Mouse (Mus musculus) forebrain, postnatal 0 days (tissue): ENCODE measurements around the gene Cdkn1a. TPM values are rescaled to one million over a fixed set of nuclear protein-coding genes. Genes with fewer than 3 reads are reported as not detected.
A peak's percentile ranks its signal among the peaks of the same experiment; 100 is the strongest.

ENCODE experiments used
- ATAC-seq: fragments of 200-750 bp; cut with Nextera tagmentation; 2 replicates; pipeline ENCODE4 v1.8.0; 2017; ENCODE audit warnings: mild to moderate bottlenecking, moderate library complexity
- DNase-seq: peaks from one replicate; pipeline ENCODE4 v3.0.0-alpha.2; 2015
- H3K27ac ChIP-seq: fragments of 300-500 bp; sonication (generic); 2 replicates; pipeline ENCODE4 v1.5.1; 2014; ENCODE audit warnings: low read depth, mild to moderate bottlenecking, antibody characterized with exemption, low read length, moderate library complexity, mixed read lengths
- H3K27me3 ChIP-seq: fragments of 300-500 bp; sonication (generic); 2 replicates; pipeline ENCODE4 v1.6.1; 2014; ENCODE audit warnings: mild to moderate bottlenecking, low read length, mixed read lengths; ENCODE audit not compliant: insufficient read depth
- H3K36me3 ChIP-seq: fragments of 300-500 bp; sonication (generic); 2 replicates; pipeline ENCODE4 v1.6.1; 2014; ENCODE audit warnings: mild to moderate bottlenecking, moderate library complexity; ENCODE audit not compliant: insufficient read depth
- H3K4me1 ChIP-seq: fragments of 300-500 bp; sonication (generic); 2 replicates; pipeline ENCODE4 v1.6.1; 2014; ENCODE audit warnings: antibody characterized with exemption; ENCODE audit not compliant: insufficient read depth
- H3K4me2 ChIP-seq: fragments of 300-500 bp; sonication (generic); 2 replicates; pipeline ENCODE4 v1.6.1; 2014; ENCODE audit warnings: low read depth, mild to moderate bottlenecking, moderate library complexity
- H3K4me3 ChIP-seq: fragments of 300-500 bp; sonication (generic); 2 replicates; pipeline ENCODE4 v1.5.1; 2014; ENCODE audit warnings: low read depth, low read length, mixed read lengths
- H3K9ac ChIP-seq: fragments of 300-500 bp; sonication (generic); 2 replicates; pipeline ENCODE4 v1.6.1; 2014; ENCODE audit warnings: mild to moderate bottlenecking
- H3K9me3 ChIP-seq: fragments of 300-500 bp; sonication (generic); 2 replicates; pipeline ENCODE4 v1.6.1; 2016; ENCODE audit warnings: low read length
- CTCF ChIP-seq: sonication (generic); IDR thresholded peaks from 2 replicates; pipeline ENCODE4 v1.5.1; 2016; ENCODE audit warnings: antibody characterized with exemption, control low read depth, low read depth
- WGBS: fragments of 180-500 bp; shearing (Covaris S2); extraction: QIAGEN DNeasy Blood & Tissue Kit; methylation state at CpG from one replicate; pipeline ENCODE4 v1.1.7; 2014; 5-methylcytosine and 5-hydroxymethylcytosine counted together
- polyA plus RNA-seq: library from polyadenylated mRNA; unstranded; fragments of >200 nt; fragmentation: Nextera tagmentation; extraction: Ambion mirVana; gene quantifications from 2 replicates; pipeline ENCODE4 v1.2.1, GENCODE M21; 2015
- total RNA-seq: library from RNA; depleted of rRNA; stranded (reverse); fragments of >200 nt; gene quantifications from 2 replicates; pipeline ENCODE4 v1.2.3, GENCODE M21; 2014

The Cdkn1a gene
- total and polyA plus RNA-seq, 2 experiments from 2014 or later: 20.0 to 121 TPM

GRCm38 (mm10) chr17:29135066-29135465 lies 44.3 kb downstream of the Cdkn1a start:
- H3K4me1 ChIP-seq: no peaks in the 10 kb centered on the region
- no peak overlapping the region for H3K4me3 ChIP-seq
- no peak for TF ChIP-seq CTCF
- no peaks in the 10 kb centered on the region for H3K27me3 ChIP-seq
- H3K36me3 ChIP-seq: no peaks in the 10 kb centered on the region
- ATAC-seq (no peak), DNase-seq (peak; percentile 49)
- WGBS: 59% methylated on average over 5 of the region's 5 CpGs
- no peak overlapping the region for H3K27ac ChIP-seq
- H3K9me3 ChIP-seq: no peaks in the 10 kb centered on the region
- no peak overlapping the region for H3K4me2 ChIP-seq
- no peak overlapping the region for H3K9ac ChIP-seq

- H3K27ac ChIP-seq: no peak overlapping the region
- ATAC-seq: no peak
- H3K4me1 ChIP-seq: no peaks in the 10 kb centered on the region
- no peaks in the 10 kb centered on the region for H3K36me3 ChIP-seq
- H3K27me3 ChIP-seq: no peaks in the 10 kb centered on the region
- H3K9me3 ChIP-seq: no peaks in the 10 kb centered on the region
- TF ChIP-seq CTCF: no peak
- DNase-seq: no peak
- H3K9ac ChIP-seq: no peak overlapping the region
- H3K4me2 ChIP-seq: no peak overlapping the region
- 66% methylated on average over 6 of the region's 6 CpGs for WGBS
- H3K4me3 ChIP-seq: no peak overlapping the region
Observed at GRCm38 (mm10) chr17:29136236-29136635, 45.5 kb downstream of the Cdkn1a start.

- no peak overlapping the region for H3K4me2 ChIP-seq
- no peak for TF ChIP-seq CTCF
Observed at GRCm38 (mm10) chr17:29137906-29138305, 47.1 kb downstream of the Cdkn1a start.

DNA sequence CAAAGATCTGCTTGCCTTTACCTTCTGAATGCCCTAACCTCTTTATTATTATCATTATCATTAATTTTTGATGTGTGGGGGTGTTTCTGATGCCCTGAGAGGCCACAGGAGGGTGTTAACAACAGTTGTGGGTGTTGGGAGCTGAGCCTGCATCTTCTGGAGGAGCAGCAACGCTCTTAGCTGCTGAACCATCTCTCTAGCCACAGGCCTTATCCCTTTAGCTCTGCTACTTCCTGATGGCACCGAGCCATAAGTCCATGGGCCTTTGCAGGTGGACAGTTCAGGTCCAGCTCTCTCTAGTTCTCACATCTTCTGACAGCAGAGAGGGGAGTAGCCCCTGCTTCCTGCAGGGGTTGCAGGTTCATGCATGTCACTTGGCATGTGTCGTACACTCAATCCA lies 50.8 kb downstream of the Cdkn1a start:
- H3K27me3 ChIP-seq: no peaks in the 10 kb centered on the region
- ATAC-seq: no peak
- TF ChIP-seq CTCF: no peak
- DNase-seq: no peak
- H3K4me2 ChIP-seq: no peak overlapping the region
- H3K36me3 ChIP-seq: no peaks in the 10 kb centered on the region
- no peaks in the 10 kb centered on the region for H3K9me3 ChIP-seq
- 91% methylated on average over 3 of the region's 3 CpGs for WGBS
- H3K27ac ChIP-seq: no peak overlapping the region
- H3K4me3 ChIP-seq: no peak overlapping the region
- H3K9ac ChIP-seq: no peak overlapping the region
- no peaks in the 10 kb centered on the region for H3K4me1 ChIP-seq

More at GRCm38 (mm10) chr17:29137906-29138305, 47.1 kb downstream of the Cdkn1a start:
- DNase-seq (no peak), ATAC-seq (no peak)
- Histone ChIP-seq H3K9ac (no peak overlapping the region), H3K27me3 (no peaks in the 10 kb centered on the region), H3K4me3 (no peak overlapping the region), H3K36me3 (no peaks in the 10 kb centered on the region), H3K27ac (no peak overlapping the region), H3K4me1 (no peaks in the 10 kb centered on the region), H3K9me3 (no peaks in the 10 kb centered on the region)
- 70% methylated on average over 7 of the region's 7 CpGs for WGBS

- Histone ChIP-seq H3K4me2 (no peak overlapping the region), H3K9me3 (no peaks in the 10 kb centered on the region), H3K4me1 (no peaks in the 10 kb centered on the region), H3K27ac (no peak overlapping the region), H3K4me3 (no peak overlapping the region), H3K27me3 (no peaks in the 10 kb centered on the region), H3K9ac (no peak overlapping the region), H3K36me3 (no peaks in the 10 kb centered on the region)
- no peak for TF ChIP-seq CTCF
- ATAC-seq: no peak
- DNase-seq: no peak
- 84% methylated on average over 8 of the region's 8 CpGs for WGBS
Observed at GRCm38 (mm10) chr17:29143266-29143665, 52.5 kb downstream of the Cdkn1a start.

GRCm38 (mm10) chr17:29145101-29145500 lies 54.3 kb downstream of the Cdkn1a start:
- H3K27me3 ChIP-seq: no peaks in the 10 kb centered on the region
- WGBS: 92% methylated on average over 12 of the region's 12 CpGs
- no peak for DNase-seq
- no peak for TF ChIP-seq CTCF
- no peaks in the 10 kb centered on the region for H3K9me3 ChIP-seq
- H3K27ac ChIP-seq: no peak overlapping the region
- no peak overlapping the region for H3K4me2 ChIP-seq
- no peaks in the 10 kb centered on the region for H3K36me3 ChIP-seq
- H3K9ac ChIP-seq: no peak overlapping the region
- no peak for ATAC-seq
- H3K4me3 ChIP-seq: no peak overlapping the region
- H3K4me1 ChIP-seq: no peaks in the 10 kb centered on the region

- no peak overlapping the region for H3K9ac ChIP-seq
- WGBS: 80% methylated on average over 14 of the region's 14 CpGs
- DNase-seq: no peak
- no peaks in the 10 kb centered on the region for H3K27me3 ChIP-seq
- no peak overlapping the region for H3K27ac ChIP-seq
- ATAC-seq: no peak
- TF ChIP-seq CTCF: no peak
- H3K9me3 ChIP-seq: no peaks in the 10 kb centered on the region
- no peak overlapping the region for H3K4me3 ChIP-seq
- no peaks in the 10 kb centered on the region for H3K36me3 ChIP-seq
- H3K4me1 ChIP-seq: no peaks in the 10 kb centered on the region
- no peak overlapping the region for H3K4me2 ChIP-seq
Observed at GRCm38 (mm10) chr17:29147273-29147672, 56.5 kb downstream of the Cdkn1a start.

DNA sequence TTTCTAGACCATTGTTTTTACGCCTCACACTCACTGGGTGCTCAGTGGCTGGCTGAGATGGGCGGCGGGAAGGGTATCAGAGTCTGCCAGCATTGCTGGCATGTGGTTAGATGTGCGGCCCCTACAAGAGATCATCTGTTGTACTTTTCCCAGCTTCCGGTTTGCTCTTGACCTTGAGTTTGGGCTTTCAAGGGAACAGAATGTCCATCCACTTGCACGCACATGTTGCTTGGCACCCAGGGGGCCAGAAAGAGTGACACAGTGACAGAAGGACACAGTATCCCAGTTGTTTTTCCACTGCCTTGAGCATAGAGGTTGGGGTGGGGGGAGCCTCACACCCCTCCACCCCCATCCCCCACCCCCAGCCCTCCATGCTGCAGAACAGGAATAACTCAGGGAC lies 57.0 kb downstream of the Cdkn1a start:
- no peaks in the 10 kb centered on the region for H3K36me3 ChIP-seq
- DNase-seq (no peak), ATAC-seq (no peak)
- H3K4me1 ChIP-seq: no peaks in the 10 kb centered on the region
- H3K27ac ChIP-seq: no peak overlapping the region
- H3K27me3 ChIP-seq: no peaks in the 10 kb centered on the region
- H3K9me3 ChIP-seq: no peaks in the 10 kb centered on the region
- 74% methylated on average over 6 of the region's 6 CpGs for WGBS
- H3K4me2 ChIP-seq: no peak overlapping the region
- no peak overlapping the region for H3K9ac ChIP-seq
- TF ChIP-seq CTCF: no peak
- H3K4me3 ChIP-seq: no peak overlapping the region
